In genomic region chr4:40625024-40625423, GRCm38 (mm10) we compare ENCODE assay signal across 33 mouse cellular contexts.
"Had no signal": no experiment of that assay in that cellular context is flagged by ENCODE, and none has a peak within 500 bp of the region (broad histone marks: within the 10 kb centered on the region; RNA-seq: fewer than 3 reads in every experiment).

No protein-coding gene starts in this region.

- H3K9me3 ChIP-seq: heart, embryonic 10.5 days; heart, embryonic 13.5 days; heart, embryonic 15.5 days; hindbrain, embryonic 10.5 days; hindbrain, embryonic 12.5 days; hindbrain, embryonic 13.5 days; hindbrain, embryonic 15.5 days; intestine, embryonic 15.5 days; kidney, embryonic 15.5 days had no signal

- H3K9ac ChIP-seq: heart, embryonic 12.5 days; heart, embryonic 13.5 days; heart, embryonic 15.5 days; hindbrain, embryonic 12.5 days; hindbrain, embryonic 13.5 days; hindbrain, embryonic 15.5 days; intestine, embryonic 15.5 days; kidney, embryonic 15.5 days had no signal

- H3K36me3 ChIP-seq: heart, embryonic 10.5 days; heart, embryonic 12.5 days; heart, embryonic 13.5 days; heart, embryonic 15.5 days; hindbrain, embryonic 10.5 days; hindbrain, embryonic 12.5 days; hindbrain, embryonic 13.5 days; hindbrain, embryonic 15.5 days; intestine, embryonic 15.5 days; kidney, embryonic 15.5 days had no signal

- H3K4me1 ChIP-seq: heart, embryonic 10.5 days; hindbrain, embryonic 10.5 days; hindbrain, embryonic 12.5 days; hindbrain, embryonic 13.5 days; hindbrain, embryonic 15.5 days; intestine, embryonic 15.5 days; kidney, embryonic 15.5 days had no signal

- ATAC-seq: hindbrain, embryonic 16.5 days; inflammation-experienced regulatory T-cells, adult 6 months; intestine, embryonic 15.5 days; intestine, embryonic 16.5 days; intestine, postnatal 0 days had no signal

- H3K27me3 ChIP-seq: heart, embryonic 12.5 days; heart, embryonic 13.5 days; heart, embryonic 15.5 days; hindbrain, embryonic 12.5 days; hindbrain, embryonic 13.5 days; hindbrain, embryonic 15.5 days; intestine, embryonic 15.5 days; kidney, embryonic 15.5 days had no signal

- H3K4me2 ChIP-seq: heart, embryonic 11.5 days; heart, embryonic 12.5 days; heart, embryonic 13.5 days; heart, embryonic 15.5 days; hindbrain, embryonic 12.5 days; hindbrain, embryonic 13.5 days; hindbrain, embryonic 15.5 days; intestine, embryonic 15.5 days; kidney, embryonic 15.5 days had no signal

- DNase-seq: heart, postnatal 10 days; heart, postnatal 14 days; heart, postnatal 36 days; heart, postnatal 4 days; kidney, adult 11 months; kidney, adult 18-20 months; kidney, adult 2 months; kidney, adult 8-10 months; kidney, adult 9 months; kidney, postnatal 10 days; kidney, postnatal 14 days; kidney, postnatal 25 days; kidney, postnatal 36 days; kidney, postnatal 4 days; layer of hippocampus, adult 9-11 months; layer of hippocampus, postnatal 36 days had no signal

- H3K27ac ChIP-seq: heart, embryonic 10.5 days; heart, embryonic 13.5 days; heart, embryonic 15.5 days; hindbrain, embryonic 10.5 days; hindbrain, embryonic 12.5 days; hindbrain, embryonic 13.5 days; hindbrain, embryonic 15.5 days; intestine, embryonic 15.5 days; kidney, embryonic 15.5 days; kidney, postnatal 0 days; layer of hippocampus, adult 2 months had no signal

- H3K4me3 ChIP-seq: heart, embryonic 10.5 days; heart, embryonic 12.5 days; heart, embryonic 13.5 days; heart, embryonic 15.5 days; hindbrain, embryonic 10.5 days; hindbrain, embryonic 12.5 days; hindbrain, embryonic 13.5 days; hindbrain, embryonic 15.5 days; intestine, embryonic 15.5 days; kidney, embryonic 15.5 days; layer of hippocampus, adult 2 months had no signal
